Mouse (Mus musculus) urinary bladder, postnatal 14 days (tissue): ENCODE measurements around the gene Ndel1.
A peak's percentile ranks its signal among the peaks of the same experiment; 100 is the strongest.

Source experiments
- DNase-seq: peaks from one replicate; pipeline ENCODE4 v3.0.0; 2021; ENCODE audit warnings: low spot score

Ndel1 gene

GRCm38 (mm10) chr11:68892233-68892832, 20.7 kb upstream of the Ndel1 start:
- no peak for DNase-seq

- DNase-seq = no peak
These were observed 20.2 kb upstream of the Ndel1 start for GRCm38 (mm10) chr11:68891823-68892222.

- no peak for DNase-seq
These were observed 19.0 kb upstream of the Ndel1 start for GRCm38 (mm10) chr11:68890625-68891024.

- no peak for DNase-seq
These were observed 17.0 kb upstream of the Ndel1 start for GRCm38 (mm10) chr11:68888653-68889052.

GRCm38 (mm10) chr11:68888253-68888652, 16.6 kb upstream of the Ndel1 start, which contains the start of gene Rnf222:
TSS of gene Rnf222 (plus strand) at chr11:68888553.
- peak; percentile 14 for DNase-seq

GRCm38 (mm10) chr11:68886091-68886490, 14.4 kb upstream of the Ndel1 start:
- DNase-seq = no peak

GRCm38 (mm10) chr11:68884368-68884767, 12.7 kb upstream of the Ndel1 start:
- DNase-seq = no peak

GRCm38 (mm10) chr11:68883843-68884242, 12.2 kb upstream of the Ndel1 start:
- no peak for DNase-seq

- no peak for DNase-seq
These were observed 10.4 kb upstream of the Ndel1 start for GRCm38 (mm10) chr11:68882107-68882506.

- DNase-seq = no peak
These were observed 7.2 kb upstream of the Ndel1 start for GRCm38 (mm10) chr11:68878811-68879210.

- DNase-seq = peak; percentile 75
These were observed 3.2 kb upstream of the Ndel1 start for GRCm38 (mm10) chr11:68874841-68875240.

GRCm38 (mm10) chr11:68871277-68871676, 381 bp downstream of the Ndel1 start:
- DNase-seq = no peak

GRCm38 (mm10) chr11:68864544-68865189, 7.0 kb downstream of the Ndel1 start:
- peak; percentile 74 for DNase-seq

GRCm38 (mm10) chr11:68863631-68864091, 8.0 kb downstream of the Ndel1 start:
- DNase-seq = no peak

- no peak for DNase-seq
These were observed 9.4 kb downstream of the Ndel1 start for GRCm38 (mm10) chr11:68862260-68862659.

GRCm38 (mm10) chr11:68859943-68860593, 11.6 kb downstream of the Ndel1 start:
- no peak for DNase-seq

GRCm38 (mm10) chr11:68857329-68857728, 14.3 kb downstream of the Ndel1 start:
- no peak for DNase-seq

GRCm38 (mm10) chr11:68854621-68855020, 17.0 kb downstream of the Ndel1 start:
- DNase-seq = no peak

- no peak for DNase-seq
These were observed 17.9 kb downstream of the Ndel1 start for GRCm38 (mm10) chr11:68853611-68854401.

- peak; percentile 100 for DNase-seq
These were observed 18.7 kb downstream of the Ndel1 start for GRCm38 (mm10) chr11:68852932-68853409.

- DNase-seq = peak; percentile 80
These were observed 19.2 kb downstream of the Ndel1 start for GRCm38 (mm10) chr11:68852486-68852901.
